Mouse (Mus musculus): ENCODE measurements around the gene Fignl1.

Gene Fignl1

DNA sequence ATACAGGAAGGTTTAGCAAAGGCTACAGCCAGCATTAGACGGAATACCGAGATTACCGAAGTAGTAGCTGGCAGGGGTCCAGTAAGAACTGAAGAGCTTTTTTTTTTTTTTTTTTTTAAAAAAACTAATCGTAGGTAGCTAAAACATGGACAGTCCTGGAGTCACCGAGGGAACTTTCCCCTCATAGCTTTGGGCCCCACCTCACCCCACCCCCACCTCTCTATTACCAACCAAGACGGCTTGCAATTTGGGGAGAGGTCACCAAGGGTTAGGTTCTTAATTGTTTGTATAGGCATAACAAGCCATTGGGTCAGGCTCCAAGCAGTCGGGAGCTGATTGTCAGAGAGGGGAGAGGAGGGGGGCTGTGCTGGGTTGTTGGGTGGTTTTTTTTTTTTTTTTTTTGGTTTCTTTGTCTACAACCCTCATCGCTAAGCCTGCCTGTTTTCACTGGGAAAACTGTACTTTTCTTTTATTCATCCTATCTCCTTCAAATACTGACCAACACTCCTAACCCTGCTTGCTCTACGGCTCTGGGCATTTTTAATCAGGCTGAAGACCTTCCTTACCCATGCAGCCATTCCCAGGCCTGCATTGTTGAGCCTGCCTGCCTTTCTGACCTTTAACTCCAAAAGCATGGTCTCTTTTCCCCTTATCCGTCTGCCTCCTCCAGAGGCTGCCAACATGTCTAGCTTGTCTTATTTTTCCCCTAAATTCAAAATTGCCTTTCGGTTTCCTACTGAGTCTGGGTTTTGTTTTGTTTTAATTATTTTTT, 828 bp upstream of the Fignl1 start:
- no peak for DNase-seq (ENCODE audit: low spot score in 2 of 2)

- no peak for DNase-seq (ENCODE audit: low spot score in 2 of 2)
These were observed 535 bp downstream of the Fignl1 start for GRCm38 (mm10) chr11:11808035-11808819.

GRCm38 (mm10) chr11:11805951-11806350, 2.8 kb downstream of the Fignl1 start:
- DNase-seq (ENCODE audit: low spot score in 2 of 2): no peak

DNA sequence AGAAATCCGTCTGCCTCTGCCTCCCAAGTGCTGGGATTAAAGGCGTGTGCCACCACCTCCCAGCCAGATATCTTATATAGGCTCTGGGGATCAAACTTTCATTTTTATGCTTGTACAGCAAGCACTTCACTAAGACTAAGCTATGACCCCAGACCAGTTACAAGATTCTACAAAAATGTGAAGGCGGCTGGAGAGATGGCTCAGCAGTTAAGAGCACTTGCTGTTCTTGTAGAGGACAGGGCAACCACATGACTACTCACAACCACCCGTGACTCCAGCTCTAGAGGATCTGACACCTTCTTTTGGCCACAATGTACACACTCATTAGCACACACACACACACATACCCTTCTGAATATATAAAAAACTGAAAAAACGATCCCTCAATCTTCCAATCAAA, 4.3 kb downstream of the Fignl1 start:
- DNase-seq (ENCODE audit: low spot score in 2 of 2): no peak

GRCm38 (mm10) chr11:11801067-11801466, 7.7 kb downstream of the Fignl1 start:
- no peak for DNase-seq (ENCODE audit: low spot score in 2 of 2)

GRCm38 (mm10) chr11:11800304-11800703, 8.5 kb downstream of the Fignl1 start:
- no peak for DNase-seq (ENCODE audit: low spot score in 2 of 2)

- DNase-seq (ENCODE audit: low spot score in 2 of 2): no peak
These were observed 10.1 kb downstream of the Fignl1 start for GRCm38 (mm10) chr11:11798690-11799089.

GRCm38 (mm10) chr11:11794626-11795025, 14.1 kb downstream of the Fignl1 start:
- DNase-seq (ENCODE audit: low spot score in 2 of 2): no peak

DNA sequence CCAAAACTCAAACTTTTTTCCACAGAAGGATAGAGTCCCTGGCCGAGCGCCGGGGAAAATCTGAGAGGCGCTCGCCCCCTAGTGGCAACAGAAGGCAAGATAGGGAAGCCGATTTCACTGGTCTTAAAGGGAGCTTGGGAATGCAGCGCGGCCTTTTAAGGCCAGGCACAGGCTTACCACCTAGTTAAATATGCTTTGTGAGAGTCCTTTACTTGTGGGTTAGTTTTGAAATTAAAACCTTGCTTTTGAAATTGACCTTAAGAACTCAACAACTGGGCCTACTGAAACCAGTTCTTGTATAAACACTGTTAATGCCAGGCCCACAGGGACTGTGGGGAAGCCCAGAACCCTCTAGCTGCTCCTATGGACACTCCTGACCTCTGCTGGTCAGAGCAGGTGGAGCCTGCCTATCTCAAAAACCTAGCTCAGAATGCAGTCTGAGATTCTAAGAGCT, 20.2 kb downstream of the Fignl1 start:
- DNase-seq (ENCODE audit: low spot score in 2 of 2): peak; percentile 77 to 79

GRCm38 (mm10) chr11:11785457-11785856, 23.3 kb downstream of the Fignl1 start:
- no peak for DNase-seq (ENCODE audit: low spot score in 2 of 2)

GRCm38 (mm10) chr11:11781728-11782127, 27.0 kb downstream of the Fignl1 start:
- DNase-seq (ENCODE audit: low spot score in 2 of 2): no peak

- DNase-seq (ENCODE audit: low spot score in 2 of 2): peak in 1 of 2 experiments; percentile 42
These were observed 30.4 kb downstream of the Fignl1 start for GRCm38 (mm10) chr11:11778345-11778744.

- DNase-seq (ENCODE audit: low spot score in 2 of 2): no peak
These were observed 31.0 kb downstream of the Fignl1 start for GRCm38 (mm10) chr11:11777796-11778195.

GRCm38 (mm10) chr11:11777246-11777645, 31.5 kb downstream of the Fignl1 start:
- DNase-seq (ENCODE audit: low spot score in 2 of 2): no peak

- DNase-seq (ENCODE audit: low spot score in 2 of 2): no peak
These were observed 32.0 kb downstream of the Fignl1 start for GRCm38 (mm10) chr11:11776822-11777174.

GRCm38 (mm10) chr11:11776071-11776821, 32.5 kb downstream of the Fignl1 start:
- no peak for DNase-seq (ENCODE audit: low spot score in 2 of 2)

DNA sequence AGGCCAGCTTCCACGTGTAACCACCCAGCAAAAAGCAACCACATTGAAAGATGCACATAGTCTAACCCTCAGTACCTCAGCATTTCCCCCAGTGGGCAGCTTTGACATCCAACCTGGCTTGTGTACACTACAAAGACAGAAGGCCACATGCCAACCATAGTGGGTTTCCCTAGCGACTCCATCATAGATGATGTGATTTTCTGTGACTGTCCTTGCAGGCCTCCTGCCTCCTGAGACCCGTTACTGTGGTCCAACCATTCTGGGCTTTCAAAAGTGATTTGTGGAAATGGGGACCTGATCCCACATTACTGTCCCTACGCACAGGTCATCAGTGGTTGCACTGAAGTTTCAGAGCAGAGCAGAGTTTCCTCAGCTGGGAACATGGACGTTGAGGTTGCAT, 33.9 kb downstream of the Fignl1 start:
- no peak for DNase-seq (ENCODE audit: low spot score in 2 of 2)

GRCm38 (mm10) chr11:11774384-11774783, 34.4 kb downstream of the Fignl1 start:
- DNase-seq (ENCODE audit: low spot score in 2 of 2): no peak

DNA sequence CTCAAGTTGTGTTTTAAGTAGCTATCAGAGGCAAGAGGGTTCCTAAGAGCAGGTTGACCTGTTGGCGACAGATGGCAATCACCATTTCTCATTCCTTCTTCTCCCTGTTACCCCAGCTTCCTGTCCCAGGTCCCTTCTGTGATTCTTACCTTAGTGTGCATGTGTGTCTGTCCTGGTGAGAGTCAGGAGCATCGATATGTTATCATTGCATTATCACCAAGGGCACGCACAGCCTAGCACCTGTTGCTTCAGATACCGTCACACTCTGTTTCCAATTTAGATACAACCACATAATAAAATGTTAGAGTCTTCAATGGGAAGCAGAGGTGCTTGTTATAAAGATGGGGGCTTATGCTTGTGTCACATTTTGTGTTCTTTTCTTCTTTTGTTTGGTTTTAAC, 36.6 kb downstream of the Fignl1 start:
- no peak for DNase-seq (ENCODE audit: low spot score in 2 of 2)

DNA sequence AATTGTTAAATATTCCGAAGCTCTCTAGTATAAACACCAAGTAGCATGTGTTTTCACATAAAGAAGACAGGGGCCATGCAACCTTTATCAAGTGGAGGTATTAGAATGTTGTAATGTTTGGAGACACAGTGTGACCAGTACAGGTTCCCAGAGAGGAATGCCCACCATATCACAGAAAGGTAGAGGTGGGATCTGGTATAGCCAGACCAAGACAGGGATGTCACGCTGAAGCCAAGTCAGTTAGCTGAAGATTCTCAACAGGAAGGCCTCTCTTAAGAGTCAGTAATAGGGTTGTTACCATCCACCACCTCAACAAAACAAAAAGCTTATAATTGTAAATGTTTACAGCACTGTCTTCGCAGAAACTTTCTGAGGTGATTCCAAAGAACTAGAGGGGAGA, 38.1 kb downstream of the Fignl1 start:
- no peak for DNase-seq (ENCODE audit: low spot score in 2 of 2)

GRCm38 (mm10) chr11:11769281-11769680, 39.5 kb downstream of the Fignl1 start:
- DNase-seq (ENCODE audit: low spot score in 2 of 2): no peak

DNA sequence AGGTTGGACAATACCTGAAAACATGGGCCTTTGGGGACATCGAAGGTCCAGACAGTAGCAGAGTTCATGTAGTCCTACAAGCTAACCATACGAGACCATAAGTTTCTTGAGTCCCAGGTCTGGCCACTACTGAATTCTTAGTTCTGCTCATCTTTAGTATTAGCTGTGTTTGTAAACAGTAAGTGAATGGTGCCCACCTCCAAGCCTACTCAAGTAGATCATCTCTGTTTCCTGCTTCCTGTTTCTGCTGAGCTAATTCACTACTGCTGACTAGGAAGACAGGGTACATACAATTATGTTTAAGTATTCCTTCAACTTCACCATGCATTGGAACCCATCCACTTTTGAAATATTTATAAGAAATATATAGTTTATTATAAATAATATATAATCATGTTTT, 40.7 kb downstream of the Fignl1 start:
- no peak for DNase-seq (ENCODE audit: low spot score in 2 of 2)

All from frontal cortex, postnatal 36 days (tissue).